Mouse (Mus musculus): ENCODE measurements at regions not wholly inside any gene's neighbourhood (a gene's known extent, or its start where the extent isn't known, plus 50 kb on each side); places are given as distances from the start of the nearest gene placed in this dataset.
A peak's percentile ranks its signal among the peaks of the same experiment; 100 is the strongest.

GRCm38 (mm10) chr11:52502759-52503365 lies 106.6 kb downstream of the 9530068E07Rik start:
- no peaks in the 10 kb centered on the region for H3K36me3 ChIP-seq (ENCODE audit: control insufficient read depth, insufficient read depth, low read length)
- WGBS = 11% methylated on average over 10 of the region's 10 CpGs
- H3K27ac ChIP-seq (ENCODE audit: insufficient read depth, low read depth, low read length) = peak overlapping the region; percentile 9; the same call in 1 of the 2 replicates

GRCm38 (mm10) chr11:52511831-52512297 lies 115.6 kb downstream of the 9530068E07Rik start:
- no peaks in the 10 kb centered on the region for H3K36me3 ChIP-seq (ENCODE audit: control insufficient read depth, insufficient read depth, low read length)
- TF ChIP-seq POLR2A (IDR thresholded peaks at IDR 0.05; ENCODE audit: low read depth, low read length) = no peak
- no peak for TF ChIP-seq CTCF (IDR thresholded peaks at IDR 0.05; ENCODE audit: extremely low read depth, insufficient read length, insufficient replicate concordance, low read depth, low read length)
- no peaks in the 10 kb centered on the region for H3K4me1 ChIP-seq (ENCODE audit: control insufficient read depth, insufficient read depth, insufficient read length, low read length)
- WGBS = 56% methylated on average over 4 of the region's 4 CpGs
- H3K4me3 ChIP-seq (ENCODE audit: low read depth, low read length) = no peak overlapping the region
- H3K27me3 ChIP-seq (ENCODE audit: control insufficient read depth, insufficient read depth, low read length) = no peaks in the 10 kb centered on the region
- no peak overlapping the region for H3K27ac ChIP-seq (ENCODE audit: insufficient read depth, low read depth, low read length)

More at GRCm38 (mm10) chr11:52502759-52503365, 106.6 kb downstream of the 9530068E07Rik start:
- H3K27me3 ChIP-seq (ENCODE audit: control insufficient read depth, insufficient read depth, low read length) = no peaks in the 10 kb centered on the region
- TF ChIP-seq POLR2A (IDR thresholded peaks at IDR 0.05; ENCODE audit: low read depth, low read length) (no peak), CTCF (IDR thresholded peaks at IDR 0.05; ENCODE audit: extremely low read depth, insufficient read length, insufficient replicate concordance, low read depth, low read length) (no peak)
- no peak overlapping the region for H3K4me3 ChIP-seq (ENCODE audit: low read depth, low read length)
- H3K4me1 ChIP-seq (ENCODE audit: control insufficient read depth, insufficient read depth, insufficient read length, low read length) = no peaks in the 10 kb centered on the region

- Histone ChIP-seq H3K36me3 (ENCODE audit: control insufficient read depth, insufficient read depth, low read length) (no peaks in the 10 kb centered on the region), H3K4me3 (ENCODE audit: low read depth, low read length) (no peak overlapping the region), H3K27ac (ENCODE audit: insufficient read depth, low read depth, low read length) (no peak overlapping the region), H3K4me1 (ENCODE audit: control insufficient read depth, insufficient read depth, insufficient read length, low read length) (no peaks in the 10 kb centered on the region), H3K27me3 (ENCODE audit: control insufficient read depth, insufficient read depth, low read length) (0 out of 2 replicates have a peak, but pooled peaks cover 2% of the 10 kb centered on the region)
- WGBS = 73% methylated on average over 5 of the region's 5 CpGs
- TF ChIP-seq POLR2A (IDR thresholded peaks at IDR 0.05; ENCODE audit: low read depth, low read length) (no peak), CTCF (IDR thresholded peaks at IDR 0.05; ENCODE audit: extremely low read depth, insufficient read length, insufficient replicate concordance, low read depth, low read length) (peak; percentile 42; the same call in 1 of the 2 replicates)
Observed at GRCm38 (mm10) chr11:52517330-52517729, 121.1 kb downstream of the 9530068E07Rik start.

DNA sequence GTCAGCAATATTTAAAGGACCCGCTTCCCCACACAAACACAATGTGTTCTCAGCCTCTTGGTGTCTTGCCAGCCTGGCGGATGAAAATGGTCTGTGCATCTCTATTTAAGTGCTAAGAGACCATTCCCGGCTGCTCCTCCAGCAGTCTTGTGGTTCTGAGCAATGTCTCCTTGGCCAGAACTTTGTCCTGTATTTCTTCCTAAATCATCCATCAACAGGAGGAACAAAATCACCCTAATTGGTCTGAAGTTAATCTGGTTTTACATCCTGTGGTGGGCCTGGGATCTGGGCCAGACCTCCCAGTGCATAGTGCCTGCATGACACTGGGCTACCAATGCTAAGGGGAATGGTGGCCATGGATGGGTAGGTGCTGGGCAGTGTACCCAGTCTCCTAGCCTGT lies 123.6 kb downstream of the 9530068E07Rik start:
- Histone ChIP-seq H3K4me3 (ENCODE audit: low read depth, low read length) (no peak overlapping the region), H3K27me3 (ENCODE audit: control insufficient read depth, insufficient read depth, low read length) (0 out of 2 replicates have a peak, but pooled peaks cover 2% of the 10 kb centered on the region), H3K27ac (ENCODE audit: insufficient read depth, low read depth, low read length) (no peak overlapping the region), H3K4me1 (ENCODE audit: control insufficient read depth, insufficient read depth, insufficient read length, low read length) (no peaks in the 10 kb centered on the region), H3K36me3 (ENCODE audit: control insufficient read depth, insufficient read depth, low read length) (no peaks in the 10 kb centered on the region)
- TF ChIP-seq CTCF (IDR thresholded peaks at IDR 0.05; ENCODE audit: extremely low read depth, insufficient read length, insufficient replicate concordance, low read depth, low read length) = no peak
- no peak for TF ChIP-seq POLR2A (IDR thresholded peaks at IDR 0.05; ENCODE audit: low read depth, low read length)
- 71% methylated on average over 3 of the region's 3 CpGs for WGBS

DNA sequence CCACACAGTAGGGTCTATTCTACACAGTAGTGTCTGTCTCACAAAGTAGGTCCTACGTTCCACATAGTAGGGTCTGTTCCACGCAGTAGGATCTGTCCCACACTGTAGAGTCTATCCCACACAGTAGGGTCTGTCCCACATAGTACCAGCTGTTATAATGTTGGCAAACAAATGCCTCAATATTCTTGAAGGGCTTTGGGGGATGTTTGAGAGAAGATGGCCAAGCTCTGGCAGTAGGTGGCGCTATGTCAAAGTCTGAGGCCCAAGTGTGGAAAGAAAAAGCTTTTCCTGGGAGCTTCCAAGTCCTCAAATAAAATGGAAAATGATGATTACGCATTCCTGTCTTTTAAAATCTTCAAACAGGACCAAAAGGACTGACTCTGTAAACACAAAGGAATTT lies 125.7 kb downstream of the 9530068E07Rik start:
- 47% methylated on average over 4 of the region's 4 CpGs for WGBS
- 0 out of 2 replicates have a peak, but pooled peaks cover 2% of the 10 kb centered on the region for H3K27me3 ChIP-seq (ENCODE audit: control insufficient read depth, insufficient read depth, low read length)

GRCm38 (mm10) chr11:52522384-52522783 lies 126.2 kb downstream of the 9530068E07Rik start:
- no peak for TF ChIP-seq POLR2A (IDR thresholded peaks at IDR 0.05; ENCODE audit: low read depth, low read length)
- no peak for TF ChIP-seq CTCF (IDR thresholded peaks at IDR 0.05; ENCODE audit: extremely low read depth, insufficient read length, insufficient replicate concordance, low read depth, low read length)

More for the DNA sequence above, 125.7 kb downstream of the 9530068E07Rik start:
- Histone ChIP-seq H3K27ac (ENCODE audit: insufficient read depth, low read depth, low read length) (no peak overlapping the region), H3K4me1 (ENCODE audit: control insufficient read depth, insufficient read depth, insufficient read length, low read length) (no peaks in the 10 kb centered on the region), H3K4me3 (ENCODE audit: low read depth, low read length) (no peak overlapping the region), H3K36me3 (ENCODE audit: control insufficient read depth, insufficient read depth, low read length) (no peaks in the 10 kb centered on the region)
- no peak for TF ChIP-seq POLR2A (IDR thresholded peaks at IDR 0.05; ENCODE audit: low read depth, low read length)
- peak; percentile 32; the same call in 1 of the 2 replicates for TF ChIP-seq CTCF (IDR thresholded peaks at IDR 0.05; ENCODE audit: extremely low read depth, insufficient read length, insufficient replicate concordance, low read depth, low read length)

GRCm38 (mm10) chr11:52523191-52523590 lies 127.0 kb downstream of the 9530068E07Rik start:
- WGBS = 73% methylated on average over 4 of the region's 4 CpGs
- Histone ChIP-seq H3K4me3 (ENCODE audit: low read depth, low read length) (no peak overlapping the region), H3K4me1 (ENCODE audit: control insufficient read depth, insufficient read depth, insufficient read length, low read length) (no peaks in the 10 kb centered on the region), H3K36me3 (ENCODE audit: control insufficient read depth, insufficient read depth, low read length) (no peaks in the 10 kb centered on the region), H3K27me3 (ENCODE audit: control insufficient read depth, insufficient read depth, low read length) (0 out of 2 replicates have a peak, but pooled peaks cover 2% of the 10 kb centered on the region), H3K27ac (ENCODE audit: insufficient read depth, low read depth, low read length) (no peak overlapping the region)
- TF ChIP-seq CTCF (IDR thresholded peaks at IDR 0.05; ENCODE audit: extremely low read depth, insufficient read length, insufficient replicate concordance, low read depth, low read length) = no peak
- TF ChIP-seq POLR2A (IDR thresholded peaks at IDR 0.05; ENCODE audit: low read depth, low read length) = no peak

More at GRCm38 (mm10) chr11:52522384-52522783, 126.2 kb downstream of the 9530068E07Rik start:
- 69% methylated on average over 3 of the region's 3 CpGs for WGBS
- Histone ChIP-seq H3K4me3 (ENCODE audit: low read depth, low read length) (no peak overlapping the region), H3K36me3 (ENCODE audit: control insufficient read depth, insufficient read depth, low read length) (no peaks in the 10 kb centered on the region), H3K27me3 (ENCODE audit: control insufficient read depth, insufficient read depth, low read length) (0 out of 2 replicates have a peak, but pooled peaks cover 2% of the 10 kb centered on the region), H3K27ac (ENCODE audit: insufficient read depth, low read depth, low read length) (no peak overlapping the region), H3K4me1 (ENCODE audit: control insufficient read depth, insufficient read depth, insufficient read length, low read length) (no peaks in the 10 kb centered on the region)

Data from small intestine, adult 2 months (tissue).